Mouse (Mus musculus): ENCODE results near the gene Ica1. TPM values are rescaled to one million over a fixed set of nuclear protein-coding genes. Genes with fewer than 3 reads are reported as not detected.

Ica1 gene
- polyA plus RNA-seq, 1 experiment = 96.7 TPM

GRCm38 (mm10) chr6:8665786-8666185 lies 112.5 kb downstream of the Ica1 start:
- Histone ChIP-seq H3K4me3 (ENCODE audit: control insufficient read depth, low read depth, low read length) (no peak overlapping the region), H3K27ac (ENCODE audit: control insufficient read depth, insufficient read depth, low read depth, low read length) (no peak overlapping the region), H3K4me1 (ENCODE audit: control insufficient read depth, insufficient read depth, low read length) (no peaks in the 10 kb centered on the region), H3K27me3 (ENCODE audit: control insufficient read depth, insufficient read depth, low read length) (no peaks in the 10 kb centered on the region), H3K36me3 (ENCODE audit: control insufficient read depth, insufficient read depth, low read length) (no peaks in the 10 kb centered on the region)
- TF ChIP-seq CTCF (IDR thresholded peaks at IDR 0.05; ENCODE audit: control insufficient read depth, insufficient read depth, insufficient replicate concordance, low read depth, low read length) = no peak
- TF ChIP-seq POLR2A (IDR thresholded peaks at IDR 0.05; ENCODE audit: control insufficient read depth, low read depth, low read length) = no peak

- TF ChIP-seq CTCF (IDR thresholded peaks at IDR 0.05; ENCODE audit: control insufficient read depth, insufficient read depth, insufficient replicate concordance, low read depth, low read length) = no peak
- no peak for TF ChIP-seq POLR2A (IDR thresholded peaks at IDR 0.05; ENCODE audit: control insufficient read depth, low read depth, low read length)
Measured at GRCm38 (mm10) chr6:8664956-8665355, 113.3 kb downstream of the Ica1 start.

GRCm38 (mm10) chr6:8663092-8663740 lies 115.1 kb downstream of the Ica1 start:
- H3K4me3 ChIP-seq (ENCODE audit: control insufficient read depth, low read depth, low read length) = no peak overlapping the region
- no peaks in the 10 kb centered on the region for H3K27me3 ChIP-seq (ENCODE audit: control insufficient read depth, insufficient read depth, low read length)
- H3K4me1 ChIP-seq (ENCODE audit: control insufficient read depth, insufficient read depth, low read length) = no peaks in the 10 kb centered on the region
- TF ChIP-seq POLR2A (IDR thresholded peaks at IDR 0.05; ENCODE audit: control insufficient read depth, low read depth, low read length) = no peak
- no peak for TF ChIP-seq CTCF (IDR thresholded peaks at IDR 0.05; ENCODE audit: control insufficient read depth, insufficient read depth, insufficient replicate concordance, low read depth, low read length)
- H3K36me3 ChIP-seq (ENCODE audit: control insufficient read depth, insufficient read depth, low read length) = no peaks in the 10 kb centered on the region
- H3K27ac ChIP-seq (ENCODE audit: control insufficient read depth, insufficient read depth, low read depth, low read length) = no peak overlapping the region

More at GRCm38 (mm10) chr6:8664956-8665355, 113.3 kb downstream of the Ica1 start:
- Histone ChIP-seq H3K4me3 (ENCODE audit: control insufficient read depth, low read depth, low read length) (no peak overlapping the region), H3K36me3 (ENCODE audit: control insufficient read depth, insufficient read depth, low read length) (no peaks in the 10 kb centered on the region), H3K4me1 (ENCODE audit: control insufficient read depth, insufficient read depth, low read length) (no peaks in the 10 kb centered on the region), H3K27me3 (ENCODE audit: control insufficient read depth, insufficient read depth, low read length) (no peaks in the 10 kb centered on the region), H3K27ac (ENCODE audit: control insufficient read depth, insufficient read depth, low read depth, low read length) (no peak overlapping the region)

- no peak for TF ChIP-seq CTCF (IDR thresholded peaks at IDR 0.05; ENCODE audit: control insufficient read depth, insufficient read depth, insufficient replicate concordance, low read depth, low read length)
- H3K27ac ChIP-seq (ENCODE audit: control insufficient read depth, insufficient read depth, low read depth, low read length) = no peak overlapping the region
- H3K36me3 ChIP-seq (ENCODE audit: control insufficient read depth, insufficient read depth, low read length) = no peaks in the 10 kb centered on the region
- no peaks in the 10 kb centered on the region for H3K27me3 ChIP-seq (ENCODE audit: control insufficient read depth, insufficient read depth, low read length)
- no peaks in the 10 kb centered on the region for H3K4me1 ChIP-seq (ENCODE audit: control insufficient read depth, insufficient read depth, low read length)
- H3K4me3 ChIP-seq (ENCODE audit: control insufficient read depth, low read depth, low read length) = no peak overlapping the region
Measured at GRCm38 (mm10) chr6:8661404-8661803, 116.9 kb downstream of the Ica1 start.

GRCm38 (mm10) chr6:8660076-8660475 lies 118.2 kb downstream of the Ica1 start:
- Histone ChIP-seq H3K4me1 (ENCODE audit: control insufficient read depth, insufficient read depth, low read length) (no peaks in the 10 kb centered on the region), H3K4me3 (ENCODE audit: control insufficient read depth, low read depth, low read length) (no peak overlapping the region), H3K27ac (ENCODE audit: control insufficient read depth, insufficient read depth, low read depth, low read length) (no peak overlapping the region), H3K36me3 (ENCODE audit: control insufficient read depth, insufficient read depth, low read length) (no peaks in the 10 kb centered on the region), H3K27me3 (ENCODE audit: control insufficient read depth, insufficient read depth, low read length) (no peaks in the 10 kb centered on the region)
- TF ChIP-seq CTCF (IDR thresholded peaks at IDR 0.05; ENCODE audit: control insufficient read depth, insufficient read depth, insufficient replicate concordance, low read depth, low read length) = no peak
- TF ChIP-seq POLR2A (IDR thresholded peaks at IDR 0.05; ENCODE audit: control insufficient read depth, low read depth, low read length) = no peak

- Histone ChIP-seq H3K36me3 (ENCODE audit: control insufficient read depth, insufficient read depth, low read length) (no peaks in the 10 kb centered on the region), H3K4me3 (ENCODE audit: control insufficient read depth, low read depth, low read length) (no peak overlapping the region), H3K4me1 (ENCODE audit: control insufficient read depth, insufficient read depth, low read length) (no peaks in the 10 kb centered on the region), H3K27ac (ENCODE audit: control insufficient read depth, insufficient read depth, low read depth, low read length) (no peak overlapping the region), H3K27me3 (ENCODE audit: control insufficient read depth, insufficient read depth, low read length) (no peaks in the 10 kb centered on the region)
- no peak for TF ChIP-seq POLR2A (IDR thresholded peaks at IDR 0.05; ENCODE audit: control insufficient read depth, low read depth, low read length)
- no peak for TF ChIP-seq CTCF (IDR thresholded peaks at IDR 0.05; ENCODE audit: control insufficient read depth, insufficient read depth, insufficient replicate concordance, low read depth, low read length)
Measured at GRCm38 (mm10) chr6:8659194-8659959, 118.9 kb downstream of the Ica1 start.

GRCm38 (mm10) chr6:8658431-8658830 lies 119.9 kb downstream of the Ica1 start:
- H3K36me3 ChIP-seq (ENCODE audit: control insufficient read depth, insufficient read depth, low read length) = no peaks in the 10 kb centered on the region
- no peak overlapping the region for H3K27ac ChIP-seq (ENCODE audit: control insufficient read depth, insufficient read depth, low read depth, low read length)
- H3K4me3 ChIP-seq (ENCODE audit: control insufficient read depth, low read depth, low read length) = no peak overlapping the region
- TF ChIP-seq CTCF (IDR thresholded peaks at IDR 0.05; ENCODE audit: control insufficient read depth, insufficient read depth, insufficient replicate concordance, low read depth, low read length) (no peak), POLR2A (IDR thresholded peaks at IDR 0.05; ENCODE audit: control insufficient read depth, low read depth, low read length) (no peak)
- H3K27me3 ChIP-seq (ENCODE audit: control insufficient read depth, insufficient read depth, low read length) = no peaks in the 10 kb centered on the region
- no peaks in the 10 kb centered on the region for H3K4me1 ChIP-seq (ENCODE audit: control insufficient read depth, insufficient read depth, low read length)
